Mouse (Mus musculus): ENCODE measurements around the gene Igf2r. TPM values are rescaled to one million over a fixed set of nuclear protein-coding genes. Genes with fewer than 3 reads are reported as not detected.

Gene Igf2r
- polyA plus RNA-seq, 1 experiment from 2014 or later = 121 TPM

DNA sequence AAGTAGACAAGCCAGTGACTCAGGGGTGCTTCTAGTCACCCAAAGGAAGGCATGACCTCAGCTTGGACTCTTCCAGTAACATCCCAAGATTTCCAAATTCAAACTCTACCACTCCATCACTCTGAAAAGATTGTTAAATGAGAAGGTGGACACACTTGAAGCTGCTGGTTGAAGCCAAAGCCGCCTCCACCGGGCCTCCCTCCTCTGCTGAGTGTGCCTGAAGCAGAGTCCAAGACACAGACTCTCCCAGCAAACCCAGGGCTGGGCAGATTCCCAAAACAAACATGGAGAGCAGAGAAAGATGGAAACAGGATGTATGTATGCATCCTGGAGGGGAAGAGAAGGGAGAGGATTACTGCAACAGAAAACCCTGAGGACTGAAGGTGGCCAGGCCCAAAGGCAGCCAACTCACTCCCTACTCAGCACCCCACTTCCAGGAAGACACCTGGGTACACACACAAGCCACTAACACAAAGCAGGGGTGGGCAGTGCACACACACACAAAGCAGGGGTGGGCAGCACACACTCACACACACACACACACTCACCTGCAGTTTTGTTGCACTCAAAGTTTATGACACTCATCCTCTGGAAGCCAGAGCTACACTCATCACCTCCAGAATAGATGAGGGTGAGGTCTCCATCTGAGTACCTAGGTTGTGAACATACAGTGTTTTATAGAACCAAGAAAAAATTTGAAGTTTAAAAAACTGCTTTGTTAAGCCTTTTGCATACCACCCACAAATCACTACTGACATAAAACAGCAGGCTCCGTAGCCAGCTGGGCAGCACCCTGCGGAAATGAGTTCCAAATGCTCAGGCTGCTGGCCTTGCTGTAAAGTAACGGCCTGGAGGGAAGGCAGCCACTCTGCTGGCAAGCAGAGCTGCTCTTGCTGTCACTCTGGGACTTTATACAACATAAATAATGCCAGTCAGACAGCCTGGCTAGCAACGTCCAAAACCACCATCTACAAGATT, 44.4 kb downstream of the Igf2r start:
- ATAC-seq (replicated peaks; ENCODE audit: insufficient number of reproducible peaks, insufficient read depth, low FRiP score, low read depth) = peak; percentile 56
- 0 out of 2 replicates have a peak overlapping the region, but pooled peaks have one; percentile 19 for H3K9ac ChIP-seq
- H3K36me3 ChIP-seq = peaks cover 35% of the 10 kb centered on the region
- H3K4me2 ChIP-seq = no peak overlapping the region
- peaks cover 90% of the 10 kb centered on the region for H3K4me1 ChIP-seq (replicated peaks)
- H3K4me3 ChIP-seq = no peak overlapping the region
- H3K9me3 ChIP-seq (replicated peaks) = no peaks in the 10 kb centered on the region
- WGBS = 22% methylated on average over 6 of the region's 6 CpGs
- no peaks in the 10 kb centered on the region for H3K27me3 ChIP-seq
- H3K27ac ChIP-seq = peak overlapping the region; percentile 83

DNA sequence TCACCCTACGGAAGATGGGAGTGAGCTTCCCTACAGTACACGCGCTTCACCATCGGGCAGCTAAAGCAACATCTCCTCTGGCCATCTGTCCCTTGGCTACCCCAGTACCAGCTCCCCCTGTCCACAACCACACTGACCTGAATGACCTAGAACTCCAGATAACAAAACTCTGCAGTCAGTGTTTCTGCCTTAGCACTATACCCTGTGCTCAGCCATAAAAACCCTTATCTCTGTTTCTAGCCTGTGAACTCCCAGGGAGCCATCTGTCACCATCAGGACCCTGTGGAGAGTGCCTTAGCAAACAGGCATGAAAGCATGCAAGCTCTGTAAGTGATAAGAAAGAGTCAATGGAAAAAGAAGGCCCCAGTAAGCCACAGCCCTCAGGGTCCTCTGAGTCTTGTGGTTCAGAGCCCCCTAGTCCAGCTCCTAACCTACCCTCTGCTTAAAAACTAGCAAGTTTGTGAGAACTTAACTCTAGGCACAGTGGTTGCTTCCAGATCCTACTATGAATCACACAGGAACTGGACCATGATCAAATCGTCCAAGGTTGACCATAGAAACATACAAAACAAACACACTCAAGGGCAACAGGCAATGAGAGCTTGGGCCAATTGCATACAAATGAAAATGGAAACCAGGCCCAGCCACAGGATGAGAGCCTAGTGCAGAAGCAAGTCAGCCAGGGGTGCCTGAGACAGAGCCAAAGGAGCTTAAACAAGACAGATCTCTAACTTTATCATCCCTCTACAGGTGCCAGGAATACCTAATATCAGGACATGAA, 45.3 kb downstream of the Igf2r start:
- Histone ChIP-seq H3K4me3 (no peak overlapping the region), H3K4me2 (0 out of 2 replicates have a peak overlapping the region, but pooled peaks have one; percentile 0), H3K4me1 (replicated peaks) (peaks cover 89% of the 10 kb centered on the region), H3K9me3 (replicated peaks) (no peaks in the 10 kb centered on the region), H3K27ac (peak overlapping the region; percentile 83), H3K9ac (0 out of 2 replicates have a peak overlapping the region, but pooled peaks have one; percentile 11), H3K36me3 (peaks cover 37% of the 10 kb centered on the region), H3K27me3 (no peaks in the 10 kb centered on the region)
- ATAC-seq (replicated peaks; ENCODE audit: insufficient number of reproducible peaks, insufficient read depth, low FRiP score, low read depth) = peak; percentile 42
- 23% methylated on average over 5 of the region's 5 CpGs for WGBS

DNA sequence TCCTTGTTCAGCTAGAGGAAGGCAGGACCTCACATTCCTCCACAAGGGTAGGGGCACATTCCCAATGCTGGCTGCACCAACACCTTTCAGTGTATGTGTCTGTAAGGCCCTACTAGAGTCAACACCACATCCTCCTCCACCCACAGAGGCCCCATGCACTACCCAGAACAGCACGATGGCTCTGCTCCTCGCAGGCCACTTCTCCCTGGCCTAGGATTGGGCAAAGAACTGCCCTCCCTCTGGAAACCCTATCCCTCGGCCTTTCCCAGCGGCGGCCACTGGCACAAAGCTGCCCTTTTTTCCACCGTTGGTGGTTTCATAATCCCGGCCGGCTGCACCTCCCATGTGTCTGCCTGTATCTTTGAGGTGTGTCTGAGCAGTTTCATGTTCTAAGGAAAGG, 46.8 kb downstream of the Igf2r start:
- peaks cover 89% of the 10 kb centered on the region for H3K4me1 ChIP-seq (replicated peaks)
- H3K9ac ChIP-seq = no peak overlapping the region
- 40% methylated on average over 8 of the region's 8 CpGs for WGBS
- no peaks in the 10 kb centered on the region for H3K27me3 ChIP-seq
- H3K4me3 ChIP-seq = no peak overlapping the region
- H3K36me3 ChIP-seq = peaks cover 41% of the 10 kb centered on the region
- H3K27ac ChIP-seq = peak overlapping the region; percentile 83
- no peak for ATAC-seq (replicated peaks; ENCODE audit: insufficient number of reproducible peaks, insufficient read depth, low FRiP score, low read depth)
- H3K9me3 ChIP-seq (replicated peaks) = no peaks in the 10 kb centered on the region
- H3K4me2 ChIP-seq = no peak overlapping the region

DNA sequence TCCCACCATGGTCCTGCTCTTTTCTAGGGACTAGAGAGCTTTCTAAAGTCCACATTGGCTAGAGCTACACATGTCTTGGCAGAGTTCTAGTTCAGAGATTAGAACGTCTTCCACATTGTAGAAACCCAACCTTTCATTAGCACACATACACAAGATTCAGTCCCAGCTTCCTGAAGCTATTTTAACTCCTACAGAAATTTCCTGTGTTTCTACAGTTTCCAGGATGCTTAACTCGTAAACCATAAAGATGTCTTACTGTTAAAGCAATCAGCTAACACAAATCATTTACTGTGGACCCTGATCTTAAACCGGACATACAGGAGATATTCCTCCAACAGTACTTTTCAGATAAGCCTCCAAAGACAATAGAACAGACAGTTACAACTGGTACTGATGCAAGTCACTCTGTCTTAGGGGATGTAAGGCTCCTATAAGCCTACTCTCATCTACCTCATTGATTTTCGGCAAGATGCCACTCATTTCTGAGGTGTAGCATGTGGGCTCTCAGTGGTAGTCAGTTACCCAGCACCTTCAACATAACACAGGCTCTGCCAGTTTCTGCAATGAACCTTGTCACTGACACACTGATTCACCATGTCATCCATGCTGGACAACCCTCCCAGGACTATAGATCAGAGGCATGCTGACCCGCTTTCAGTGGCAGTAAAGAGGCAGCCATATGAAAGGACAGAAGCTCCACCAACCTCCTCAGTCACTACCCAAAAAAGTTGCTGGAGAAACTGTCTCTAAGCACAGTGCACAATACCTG, 48.2 kb downstream of the Igf2r start:
- Histone ChIP-seq H3K36me3 (peaks cover 54% of the 10 kb centered on the region), H3K9ac (no peak overlapping the region), H3K27ac (peak overlapping the region; percentile 83), H3K4me2 (no peak overlapping the region), H3K9me3 (replicated peaks) (no peaks in the 10 kb centered on the region), H3K4me3 (no peak overlapping the region), H3K27me3 (no peaks in the 10 kb centered on the region), H3K4me1 (replicated peaks) (peaks cover 85% of the 10 kb centered on the region)
- 65% methylated on average over 5 of the region's 5 CpGs for WGBS
- no peak for ATAC-seq (replicated peaks; ENCODE audit: insufficient number of reproducible peaks, insufficient read depth, low FRiP score, low read depth)

DNA sequence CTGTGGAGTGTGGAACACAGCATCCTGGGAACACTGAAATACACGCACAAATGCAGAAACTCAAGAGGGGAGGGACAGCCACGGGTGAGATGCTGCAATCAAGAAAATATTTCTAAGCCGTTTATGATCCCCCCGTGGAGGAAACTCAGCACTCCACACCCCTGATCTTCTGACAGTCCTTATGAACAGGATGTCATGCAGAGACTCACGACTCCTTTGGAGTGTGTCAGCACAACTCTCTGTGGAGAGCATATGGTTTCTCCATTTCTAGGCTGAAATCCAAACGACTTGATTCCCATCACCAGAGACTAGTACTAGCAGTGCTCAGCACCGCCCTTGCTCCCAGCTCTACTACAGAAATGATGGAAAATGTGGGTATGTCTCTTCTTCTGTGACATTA, 51.2 kb downstream of the Igf2r start:
- Histone ChIP-seq H3K4me3 (no peak overlapping the region), H3K27ac (0 out of 2 replicates have a peak overlapping the region, but pooled peaks have one; percentile 60), H3K9me3 (replicated peaks) (no peaks in the 10 kb centered on the region), H3K36me3 (peaks cover 82% of the 10 kb centered on the region), H3K27me3 (no peaks in the 10 kb centered on the region), H3K4me2 (no peak overlapping the region), H3K4me1 (replicated peaks) (peaks cover 68% of the 10 kb centered on the region), H3K9ac (no peak overlapping the region)
- WGBS = 42% methylated on average over 7 of the region's 7 CpGs
- ATAC-seq (replicated peaks; ENCODE audit: insufficient number of reproducible peaks, insufficient read depth, low FRiP score, low read depth) = no peak

DNA sequence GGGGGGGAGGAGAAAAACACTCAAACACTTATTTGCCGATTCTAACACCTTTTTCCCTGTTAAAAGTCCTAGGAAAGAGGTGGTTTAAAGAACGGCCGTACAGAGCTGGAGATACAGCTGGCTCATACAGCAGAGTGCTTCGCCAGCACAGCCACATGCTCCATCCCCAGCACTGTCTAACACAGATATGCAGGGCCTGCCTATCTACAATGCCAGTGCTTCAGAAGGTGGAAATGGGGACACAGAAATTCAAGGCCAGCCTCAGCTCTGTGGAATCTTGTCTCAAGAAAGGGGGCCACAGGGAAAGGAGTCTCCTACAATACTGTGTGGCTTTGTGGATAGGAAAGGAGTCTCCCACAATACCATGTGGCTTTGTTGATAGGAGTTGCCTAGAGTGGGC, 52.0 kb downstream of the Igf2r start:
- 48% methylated on average over 4 of the region's 4 CpGs for WGBS
- Histone ChIP-seq H3K27ac (peak overlapping the region; percentile 58), H3K4me3 (no peak overlapping the region), H3K4me2 (no peak overlapping the region), H3K4me1 (replicated peaks) (peaks cover 61% of the 10 kb centered on the region), H3K9me3 (replicated peaks) (no peaks in the 10 kb centered on the region), H3K9ac (no peak overlapping the region), H3K27me3 (no peaks in the 10 kb centered on the region), H3K36me3 (peaks cover 84% of the 10 kb centered on the region)
- ATAC-seq (replicated peaks; ENCODE audit: insufficient number of reproducible peaks, insufficient read depth, low FRiP score, low read depth) = no peak

DNA sequence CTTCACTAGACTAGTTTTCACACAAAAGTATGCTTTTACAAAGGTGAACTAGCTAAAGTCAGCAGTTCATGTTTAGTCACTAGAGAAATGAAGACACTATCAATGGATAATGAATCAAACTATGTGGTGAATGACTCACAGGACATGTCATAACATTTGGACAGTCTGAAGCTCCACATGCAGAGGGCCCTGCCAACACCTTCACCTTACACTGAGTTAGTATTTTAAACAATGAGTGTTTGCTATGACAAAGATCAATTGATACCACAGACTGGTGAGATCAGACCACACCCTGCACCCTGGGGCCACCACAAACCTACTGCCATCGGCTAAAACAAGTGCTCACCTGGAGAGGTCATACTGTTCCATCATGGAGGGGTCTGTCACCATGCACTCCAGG, 54.4 kb downstream of the Igf2r start:
- Histone ChIP-seq H3K27ac (no peak overlapping the region), H3K4me3 (no peak overlapping the region), H3K9ac (no peak overlapping the region), H3K9me3 (replicated peaks) (no peaks in the 10 kb centered on the region), H3K4me1 (replicated peaks) (peaks cover 39% of the 10 kb centered on the region), H3K36me3 (peaks cover 93% of the 10 kb centered on the region), H3K4me2 (no peak overlapping the region), H3K27me3 (no peaks in the 10 kb centered on the region)
- 58% methylated on average over 1 of the region's 1 CpGs for WGBS
- no peak for ATAC-seq (replicated peaks; ENCODE audit: insufficient number of reproducible peaks, insufficient read depth, low FRiP score, low read depth)

DNA sequence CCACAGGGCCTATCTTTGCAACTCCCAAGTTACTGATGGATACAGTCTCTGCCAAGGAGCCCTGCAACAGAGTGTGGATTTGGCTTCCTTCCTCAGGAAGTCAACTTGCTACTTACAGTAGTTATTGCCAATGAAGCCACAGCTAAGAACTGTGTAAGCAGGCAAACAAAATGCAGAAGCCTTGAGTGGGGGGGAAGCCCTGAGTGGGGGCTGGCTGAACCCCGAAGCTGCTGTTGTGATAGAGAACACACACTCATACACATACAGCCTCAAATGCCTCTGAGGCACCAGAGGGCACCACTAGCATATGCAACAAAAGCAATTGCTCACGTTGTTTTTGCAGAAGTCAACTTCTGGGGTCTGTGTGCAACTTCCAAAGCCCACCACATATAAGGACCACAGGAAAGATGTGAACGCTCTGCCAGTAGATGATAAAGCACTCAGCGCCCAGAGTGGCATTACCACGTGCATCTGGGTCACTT, 55.3 kb downstream of the Igf2r start:
- Histone ChIP-seq H3K4me1 (replicated peaks) (peaks cover 31% of the 10 kb centered on the region), H3K9me3 (replicated peaks) (no peaks in the 10 kb centered on the region), H3K4me3 (no peak overlapping the region), H3K36me3 (peaks cover 92% of the 10 kb centered on the region), H3K27ac (peak overlapping the region; percentile 26), H3K9ac (no peak overlapping the region), H3K4me2 (no peak overlapping the region), H3K27me3 (no peaks in the 10 kb centered on the region)
- WGBS = 50% methylated on average over 5 of the region's 5 CpGs
- no peak; the same call in 1 of the 2 replicates for ATAC-seq (replicated peaks; ENCODE audit: insufficient number of reproducible peaks, insufficient read depth, low FRiP score, low read depth)

DNA sequence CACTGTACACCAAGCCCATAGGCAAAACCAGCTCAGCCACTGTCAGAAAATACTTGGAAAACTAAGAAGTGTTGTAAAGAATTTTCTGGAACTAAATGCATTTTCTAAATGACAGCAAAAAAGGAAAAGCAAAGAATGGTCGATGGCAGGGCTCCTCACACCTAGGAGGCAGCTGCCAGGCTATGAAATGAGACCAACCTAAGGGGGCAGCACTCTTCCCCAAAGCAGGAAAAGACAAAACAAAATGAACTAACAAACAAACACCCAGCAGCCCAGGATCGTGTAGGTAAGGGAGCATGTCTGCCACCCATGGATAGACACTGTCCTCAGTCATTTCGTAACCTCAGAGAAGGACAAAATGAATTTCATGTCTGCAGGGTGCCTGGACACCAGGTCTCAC, 56.5 kb downstream of the Igf2r start:
- no peaks in the 10 kb centered on the region for H3K27me3 ChIP-seq
- no peak overlapping the region for H3K4me2 ChIP-seq
- 72% methylated on average over 3 of the region's 3 CpGs for WGBS
- H3K9me3 ChIP-seq (replicated peaks) = no peaks in the 10 kb centered on the region
- peaks cover 26% of the 10 kb centered on the region for H3K4me1 ChIP-seq (replicated peaks)
- no peak overlapping the region for H3K9ac ChIP-seq
- ATAC-seq (replicated peaks; ENCODE audit: insufficient number of reproducible peaks, insufficient read depth, low FRiP score, low read depth) = no peak
- H3K27ac ChIP-seq = no peak overlapping the region
- no peak overlapping the region for H3K4me3 ChIP-seq
- H3K36me3 ChIP-seq = peaks cover 93% of the 10 kb centered on the region

DNA sequence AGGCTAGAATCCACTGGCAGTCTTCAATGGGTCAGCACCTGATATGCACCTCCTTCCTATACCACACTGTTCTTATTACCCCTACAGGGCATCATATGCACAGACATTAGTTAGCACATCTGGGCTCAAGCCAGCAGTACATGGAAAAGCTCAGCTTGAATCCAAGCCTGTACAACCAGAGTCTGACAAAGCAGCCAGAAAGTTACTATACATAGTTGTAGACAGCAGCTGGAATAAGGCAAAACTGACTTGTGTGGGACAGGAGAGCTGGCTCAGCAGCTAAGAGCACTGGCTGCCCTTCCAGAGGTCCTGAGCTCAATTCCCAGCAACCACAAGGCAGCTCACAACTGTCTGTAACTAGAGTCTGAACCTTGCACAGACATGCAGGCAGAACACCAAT, 57.3 kb downstream of the Igf2r start:
- Histone ChIP-seq H3K9me3 (replicated peaks) (no peaks in the 10 kb centered on the region), H3K4me2 (no peak overlapping the region), H3K4me3 (no peak overlapping the region), H3K27me3 (no peaks in the 10 kb centered on the region), H3K9ac (no peak overlapping the region), H3K4me1 (replicated peaks) (peaks cover 18% of the 10 kb centered on the region), H3K36me3 (peaks cover 90% of the 10 kb centered on the region), H3K27ac (0 out of 2 replicates have a peak overlapping the region, but pooled peaks have one; percentile 10)
- no peak for ATAC-seq (replicated peaks; ENCODE audit: insufficient number of reproducible peaks, insufficient read depth, low FRiP score, low read depth)

DNA sequence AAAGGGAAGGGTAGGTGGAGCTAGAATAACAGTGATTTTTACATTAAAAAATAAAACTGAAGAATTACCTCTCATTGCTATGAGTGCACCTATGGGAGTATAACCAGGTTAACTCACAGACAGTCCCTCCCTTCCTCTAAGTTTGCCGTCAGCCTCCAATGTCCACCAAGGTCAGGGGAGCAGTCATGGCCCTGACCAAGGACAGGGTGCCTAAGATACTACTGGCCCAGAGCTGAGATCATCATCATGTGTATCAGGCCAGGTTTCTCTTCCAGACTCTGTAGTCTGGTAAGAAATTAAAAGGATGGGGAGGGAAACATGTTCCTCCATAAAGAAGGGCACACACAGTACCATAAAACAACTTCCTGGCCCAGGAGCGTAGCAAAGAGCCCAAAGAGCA, 58.5 kb downstream of the Igf2r start:
- Histone ChIP-seq H3K4me2 (no peak overlapping the region), H3K4me3 (no peak overlapping the region), H3K27me3 (no peaks in the 10 kb centered on the region), H3K4me1 (replicated peaks) (peaks cover 13% of the 10 kb centered on the region), H3K9ac (no peak overlapping the region), H3K9me3 (replicated peaks) (no peaks in the 10 kb centered on the region), H3K27ac (no peak overlapping the region), H3K36me3 (peaks cover 88% of the 10 kb centered on the region)
- no peak for ATAC-seq (replicated peaks; ENCODE audit: insufficient number of reproducible peaks, insufficient read depth, low FRiP score, low read depth)
- 85% methylated on average over 2 of the region's 2 CpGs for WGBS

All from heart, embryonic 15.5 days (tissue).